Mouse (Mus musculus) heart, embryonic 14.5 days (tissue): ENCODE measurements around the gene Ugt1a6b. TPM values are rescaled to one million over a fixed set of nuclear protein-coding genes. Genes with fewer than 3 reads are reported as not detected.

Source experiments
- ATAC-seq: fragments of 200-750 bp; cut with Nextera tagmentation; 2 replicates; pipeline ENCODE4 v1.8.0; 2017; ENCODE audit warnings: low read depth, moderate TSS enrichment; ENCODE audit not compliant: insufficient number of reproducible peaks, insufficient read depth, low FRiP score
- H3K27ac ChIP-seq, 2 experiments: fragments of 200-500 bp in 1 of 2; fragments of 300-500 bp in 1 of 2; sonication (generic) in 1 of 2; replicated peaks in 1 of 2; 2 replicates each; pipeline ENCODE4 v1.5.1; 2012 to 2014; ENCODE audit warnings: low read depth in 2 of 2, low read length in 2 of 2, control low read depth in 1 of 2, mild to moderate bottlenecking in 1 of 2, mixed read lengths in 1 of 2; ENCODE audit not compliant: control insufficient read depth in 1 of 2, insufficient read depth in 1 of 2
- H3K27me3 ChIP-seq: fragments of 300-500 bp; sonication (generic); 2 replicates; pipeline ENCODE4 v1.6.1; 2014; ENCODE audit warnings: mild to moderate bottlenecking, low read length, control low read depth; ENCODE audit not compliant: control insufficient read depth, insufficient read depth
- H3K36me3 ChIP-seq: fragments of 300-500 bp; sonication (generic); 2 replicates; pipeline ENCODE4 v1.6.1; 2014; ENCODE audit warnings: mild to moderate bottlenecking, control low read depth, low read length, mixed read lengths; ENCODE audit not compliant: control insufficient read depth, insufficient read depth
- H3K4me1 ChIP-seq, 2 experiments: fragments of 200-500 bp in 1 of 2; fragments of 300-500 bp in 1 of 2; sonication (generic) in 1 of 2; 2 replicates each; pipeline ENCODE4 v1.6.1; 2012 to 2014; ENCODE audit warnings: low read length in 2 of 2, control low read depth in 1 of 2, mixed read lengths in 1 of 2; ENCODE audit not compliant: control insufficient read depth in 2 of 2, insufficient read depth in 2 of 2
- H3K4me2 ChIP-seq: fragments of 300-500 bp; sonication (generic); 2 replicates; pipeline ENCODE4 v1.6.1; 2014; ENCODE audit warnings: mild to moderate bottlenecking, low read length
- H3K4me3 ChIP-seq, 2 experiments: fragments of 200-500 bp in 1 of 2; fragments of 300-500 bp in 1 of 2; sonication (generic) in 1 of 2; 2 replicates each; pipeline ENCODE4 v1.5.1; 2012 to 2014; ENCODE audit warnings: low read length in 2 of 2, mild to moderate bottlenecking in 2 of 2, control low read depth in 1 of 2, low read depth in 1 of 2, moderate library complexity in 1 of 2; ENCODE audit not compliant: control insufficient read depth in 1 of 2, insufficient read depth in 1 of 2
- H3K9ac ChIP-seq: fragments of 300-500 bp; sonication (generic); 2 replicates; pipeline ENCODE4 v1.6.1; 2014; ENCODE audit warnings: mild to moderate bottlenecking, low read length
- H3K9me3 ChIP-seq: fragments of 300-500 bp; sonication (generic); 2 replicates; pipeline ENCODE4 v1.6.1; 2016; ENCODE audit warnings: low read length, control low read depth; ENCODE audit not compliant: control insufficient read depth
- WGBS: fragments of 180-500 bp; shearing (Covaris S2); extraction: QIAGEN DNeasy Blood & Tissue Kit; methylation state at CpG from one replicate; pipeline ENCODE4 v1.1.7; 2014; 5-methylcytosine and 5-hydroxymethylcytosine counted together
- polyA plus RNA-seq: library from polyadenylated mRNA; unstranded; fragments of >200 nt; fragmentation: Nextera tagmentation; extraction: Ambion mirVana; gene quantifications from 2 replicates; pipeline ENCODE4 v1.2.1, GENCODE M21; 2014

Gene Ugt1a6b
- polyA plus RNA-seq, 1 experiment from 2014 or later, result not detected

DNA sequence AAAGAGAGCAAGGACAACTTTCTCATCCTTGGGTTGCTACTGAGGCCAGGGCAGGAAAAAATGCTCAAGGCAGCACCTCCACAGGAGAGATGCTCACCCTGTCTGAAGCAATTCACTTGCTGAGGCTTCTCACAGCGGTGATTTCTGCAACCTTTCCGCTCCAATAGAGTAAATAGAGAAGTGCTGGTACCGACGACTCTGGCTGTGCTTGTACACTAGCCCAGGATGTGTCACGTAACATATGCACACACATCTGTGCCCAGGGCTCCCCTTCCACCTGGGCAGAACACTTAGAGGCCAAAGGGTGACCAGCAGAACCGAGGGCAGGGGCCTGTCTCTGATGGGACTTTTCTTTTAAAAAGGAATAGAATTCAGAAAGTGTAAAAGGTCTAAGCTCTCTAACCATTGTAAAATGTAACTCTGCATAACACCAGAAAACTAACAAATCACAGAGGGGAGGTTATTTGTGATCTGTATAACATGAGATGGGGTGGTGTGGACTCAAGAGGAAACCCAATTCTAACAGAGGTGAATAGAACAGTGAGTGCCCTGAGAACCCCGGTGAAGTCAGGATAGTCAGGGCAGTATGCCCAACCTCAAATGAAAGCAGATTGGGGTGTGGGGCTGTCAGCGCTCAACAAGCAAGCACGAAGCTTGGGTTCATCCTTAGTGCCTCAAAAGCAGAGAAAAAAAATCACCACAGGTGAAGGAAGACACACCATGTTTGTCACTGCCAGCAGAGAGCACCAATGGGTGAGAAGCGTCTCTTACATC lies 157.7 kb downstream of the Ugt1a6b start:
- Histone ChIP-seq H3K4me2 (no peak overlapping the region), H3K9me3 (peaks cover 17% of the 10 kb centered on the region), H3K27me3 (no peaks in the 10 kb centered on the region), H3K4me1 (peaks cover 7 to 29% of the 10 kb centered on the region in 2 experiments), H3K27ac (no peak overlapping the region), H3K9ac (no peak overlapping the region), H3K36me3 (peaks cover 58% of the 10 kb centered on the region), H3K4me3 (no peak overlapping the region)
- ATAC-seq, result no peak
- 83% methylated on average over 10 of the region's 10 CpGs for WGBS

DNA sequence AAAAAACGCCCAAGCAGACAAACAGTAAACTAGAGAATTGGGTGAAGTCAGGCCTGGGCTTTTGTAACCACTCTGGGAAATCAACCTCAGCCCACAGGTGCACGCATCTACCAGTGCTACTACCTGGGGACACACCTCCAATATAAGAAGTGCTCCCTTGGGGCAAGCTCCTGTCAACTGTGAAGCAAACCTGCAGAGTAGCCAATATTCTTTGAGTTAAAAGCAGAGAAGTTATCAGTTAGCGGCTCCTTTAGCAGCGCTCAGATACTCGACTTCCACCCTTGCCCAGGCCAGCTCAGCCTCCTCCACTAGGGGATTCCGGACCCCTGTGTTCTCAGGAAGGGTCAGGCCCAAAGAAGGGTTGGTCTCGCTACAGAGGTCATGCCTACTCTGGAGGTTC lies 158.7 kb downstream of the Ugt1a6b start:
- peaks cover 67% of the 10 kb centered on the region for H3K36me3 ChIP-seq
- H3K9me3 ChIP-seq, result peaks cover 8% of the 10 kb centered on the region; the same call in 1 of the 2 replicates
- H3K4me1 ChIP-seq, result peaks cover 7 to 29% of the 10 kb centered on the region in 2 experiments
- WGBS, result 80% methylated on average over 7 of the region's 7 CpGs
- no peak overlapping the region for H3K27ac ChIP-seq
- no peak overlapping the region for H3K4me2 ChIP-seq
- no peak for ATAC-seq
- no peaks in the 10 kb centered on the region for H3K27me3 ChIP-seq
- H3K4me3 ChIP-seq, result no peak overlapping the region
- H3K9ac ChIP-seq, result no peak overlapping the region

DNA sequence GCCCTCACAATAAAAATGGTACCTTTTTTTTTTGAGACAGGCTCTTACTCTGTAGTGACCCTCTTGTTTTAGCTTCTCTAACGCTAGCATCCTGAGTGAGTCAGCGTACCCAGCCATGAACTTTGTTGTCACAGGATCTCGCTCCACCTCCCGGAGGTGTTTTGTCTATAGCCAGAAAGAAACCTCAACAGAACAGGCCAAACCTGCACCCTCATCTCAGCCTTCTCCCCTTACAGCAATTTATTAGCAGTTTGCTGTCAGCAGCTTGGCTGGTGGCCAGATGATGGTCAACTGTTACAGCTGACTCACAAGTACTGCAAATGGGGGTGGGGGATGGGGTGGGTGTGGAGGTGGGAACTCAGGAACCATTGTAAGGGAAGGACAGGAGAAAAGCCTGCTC lies 159.2 kb downstream of the Ugt1a6b start:
- 77% methylated on average over 4 of the region's 4 CpGs for WGBS
- peak; percentile 2; the same call in 1 of the 2 replicates for ATAC-seq

DNA sequence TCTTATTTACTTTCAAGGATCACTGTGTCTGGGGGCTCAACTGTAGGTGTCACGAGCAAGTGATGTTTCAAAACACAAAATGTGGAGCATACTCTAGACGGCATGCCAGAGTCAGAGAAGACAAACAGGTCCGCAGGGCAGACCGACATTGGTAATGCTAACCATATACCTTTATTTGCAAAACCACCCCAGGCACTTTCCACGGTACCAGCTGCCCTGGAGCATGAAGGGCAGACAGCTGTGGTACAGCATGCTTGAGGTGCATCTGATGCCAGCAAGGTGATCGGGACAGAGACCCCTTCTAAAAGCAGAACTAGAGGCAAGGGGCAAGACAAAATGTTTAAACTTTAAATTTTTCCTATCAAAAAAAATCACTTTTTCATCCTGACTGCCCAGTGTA lies 159.9 kb downstream of the Ugt1a6b start:
- Histone ChIP-seq H3K27ac (no peak overlapping the region), H3K4me1 (peaks cover 7 to 29% of the 10 kb centered on the region in 2 experiments), H3K4me3 (no peak overlapping the region), H3K9me3 (no peaks in the 10 kb centered on the region), H3K36me3 (peaks cover 80% of the 10 kb centered on the region), H3K9ac (no peak overlapping the region), H3K27me3 (no peaks in the 10 kb centered on the region), H3K4me2 (no peak overlapping the region)
- 75% methylated on average over 6 of the region's 6 CpGs for WGBS
- ATAC-seq, result no peak

More for the DNA sequence above, 159.2 kb downstream of the Ugt1a6b start:
- Histone ChIP-seq H3K36me3 (peaks cover 73% of the 10 kb centered on the region), H3K27ac (no peak overlapping the region), H3K27me3 (no peaks in the 10 kb centered on the region), H3K4me3 (no peak overlapping the region), H3K9me3 (peaks cover 4% of the 10 kb centered on the region; the same call in 1 of the 2 replicates), H3K4me1 (peaks cover 7 to 29% of the 10 kb centered on the region in 2 experiments), H3K4me2 (no peak overlapping the region), H3K9ac (no peak overlapping the region)

DNA sequence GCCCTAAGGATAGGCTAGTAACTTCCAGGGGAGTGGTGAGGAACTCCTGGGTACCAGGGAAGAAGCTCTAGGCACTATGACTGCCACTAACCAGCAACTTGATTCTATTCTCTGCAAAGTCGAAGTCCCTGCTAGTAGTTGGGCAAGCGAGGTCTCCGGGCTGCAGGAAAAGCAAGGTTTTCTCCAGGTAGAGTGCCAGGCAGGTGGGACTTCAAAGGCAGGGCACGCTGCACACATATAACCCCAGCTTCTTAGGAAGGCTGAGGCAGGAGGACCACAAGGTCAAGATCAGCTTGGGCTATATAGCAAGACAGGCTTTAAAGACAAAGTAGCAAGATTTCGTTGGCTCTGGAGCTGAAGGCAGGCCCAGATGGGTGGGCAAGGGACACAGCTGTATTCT lies 160.7 kb downstream of the Ugt1a6b start:
- Histone ChIP-seq H3K4me1 (peaks cover 7 to 29% of the 10 kb centered on the region in 2 experiments), H3K4me3 (no peak overlapping the region), H3K27ac (no peak overlapping the region), H3K9ac (no peak overlapping the region), H3K36me3 (peaks cover 88% of the 10 kb centered on the region), H3K9me3 (no peaks in the 10 kb centered on the region), H3K4me2 (no peak overlapping the region), H3K27me3 (no peaks in the 10 kb centered on the region)
- no peak for ATAC-seq
- 90% methylated on average over 5 of the region's 5 CpGs for WGBS

DNA sequence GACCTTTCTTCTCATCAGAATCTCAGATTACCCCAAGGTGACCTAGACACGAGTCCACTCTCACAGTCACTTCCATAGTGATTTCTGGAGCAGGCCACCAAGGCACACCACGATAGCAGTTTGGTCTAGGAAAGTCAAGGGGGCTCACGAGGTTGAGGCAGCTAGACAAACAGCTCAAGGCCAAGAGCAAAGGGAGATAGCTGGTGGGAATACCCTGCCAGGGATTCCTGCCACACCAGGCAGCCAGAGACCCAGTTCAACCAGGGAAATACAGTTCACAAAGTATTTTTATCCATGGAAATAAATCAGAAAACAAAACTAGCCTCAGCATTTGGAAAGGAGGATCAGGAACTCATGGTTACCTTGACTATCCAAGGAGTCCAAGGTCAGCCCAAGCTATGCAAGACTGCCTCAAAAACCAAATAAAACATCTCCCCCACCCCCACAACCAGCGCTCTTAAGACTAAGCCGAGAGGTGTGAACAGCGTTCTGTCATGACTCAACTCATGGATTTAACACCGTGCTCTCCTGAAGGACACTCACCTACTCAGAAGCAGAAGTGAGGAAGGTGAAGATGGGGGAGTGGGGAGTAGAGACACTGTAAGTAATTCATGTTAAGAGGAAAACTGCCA lies 161.3 kb downstream of the Ugt1a6b start:
- no peak overlapping the region for H3K4me3 ChIP-seq
- no peak overlapping the region for H3K9ac ChIP-seq
- no peak overlapping the region for H3K27ac ChIP-seq
- H3K9me3 ChIP-seq, result no peaks in the 10 kb centered on the region
- WGBS, result 78% methylated on average over 7 of the region's 7 CpGs
- no peak for ATAC-seq
- peaks cover 94% of the 10 kb centered on the region for H3K36me3 ChIP-seq
- H3K27me3 ChIP-seq, result no peaks in the 10 kb centered on the region
- peaks cover 3 to 25% of the 10 kb centered on the region in 2 experiments for H3K4me1 ChIP-seq
- no peak overlapping the region for H3K4me2 ChIP-seq

DNA sequence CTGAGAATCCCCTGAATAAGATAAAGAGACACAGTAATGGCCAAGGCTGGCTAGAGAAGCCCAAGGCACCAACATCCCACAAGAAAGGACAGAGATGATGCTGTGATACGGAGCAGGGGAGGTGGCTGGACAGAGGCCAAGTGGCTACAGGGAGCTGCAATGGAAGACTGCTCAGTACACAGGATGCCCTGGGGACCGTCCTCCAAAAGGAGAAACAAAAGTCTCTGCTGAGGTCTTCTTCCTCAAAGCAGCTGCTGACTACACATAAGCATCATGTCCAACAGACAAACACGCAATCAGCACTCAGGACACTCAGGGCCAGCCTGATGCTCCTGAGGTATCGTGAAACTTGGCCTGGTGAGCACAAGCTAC lies 161.8 kb downstream of the Ugt1a6b start:
- no peak overlapping the region for H3K4me2 ChIP-seq
- no peak overlapping the region for H3K9ac ChIP-seq
- H3K4me3 ChIP-seq, result no peak overlapping the region
- peaks cover 0 to 24% of the 10 kb centered on the region in 2 experiments for H3K4me1 ChIP-seq
- whole genome bisulfite sequencing, result 70% methylated on average over 4 of the region's 4 CpGs
- H3K27me3 ChIP-seq, result no peaks in the 10 kb centered on the region
- no peak for ATAC-seq
- no peaks in the 10 kb centered on the region for H3K9me3 ChIP-seq
- peaks cover 99% of the 10 kb centered on the region for H3K36me3 ChIP-seq
- no peak overlapping the region for H3K27ac ChIP-seq
